Comparison of ENCODE assay signal across 23 mouse cellular contexts in genomic region chr5:111155928-111156327, GRCm38 (mm10).
DNase-seq lines count a peak whose midpoint lies in the region; ATAC-seq lines count a peak whose summit lies in the region.
"Had no signal": no experiment of that assay in that cellular context is flagged by ENCODE, and none has a peak within 500 bp of the region (broad histone marks: within the 10 kb centered on the region; RNA-seq: fewer than 3 reads in every experiment).

No protein-coding gene starts in this region.

- H3K9ac ChIP-seq in forebrain, embryonic 13.5 days, result no peak overlapping the region
- no peak overlapping the region for H3K9ac ChIP-seq in forebrain, embryonic 15.5 days (replicated peaks)
- no peak overlapping the region for H3K9ac ChIP-seq in kidney, embryonic 14.5 days (ENCODE audit: low read depth, low read length)
- no peak overlapping the region for H3K9ac ChIP-seq in midbrain, embryonic 13.5 days (replicated peaks)
- no peak overlapping the region for H3K9ac ChIP-seq in midbrain, embryonic 15.5 days
- H3K9ac ChIP-seq: hindbrain, embryonic 15.5 days; liver, embryonic 14.5 days had no signal

- peak overlapping the region; percentile 44; the same call in 1 of the 2 replicates for H3K27ac ChIP-seq in forebrain, embryonic 13.5 days
- no peak overlapping the region for H3K27ac ChIP-seq in forebrain, embryonic 15.5 days (replicated peaks)
- H3K27ac ChIP-seq in kidney, embryonic 14.5 days (ENCODE audit: low read depth, low read length), result 0 out of 2 replicates have a peak overlapping the region, but pooled peaks have one; percentile 30
- 0 out of 2 replicates have a peak overlapping the region, but pooled peaks have one; percentile 35 for H3K27ac ChIP-seq in midbrain, embryonic 13.5 days
- no peak overlapping the region for H3K27ac ChIP-seq in midbrain, embryonic 15.5 days
- H3K27ac ChIP-seq: hindbrain, embryonic 15.5 days; liver, embryonic 14.5 days had no signal

- no peaks in the 10 kb centered on the region for H3K9me3 ChIP-seq in forebrain, embryonic 13.5 days (replicated peaks)
- H3K9me3 ChIP-seq in forebrain, embryonic 15.5 days, result no peaks in the 10 kb centered on the region
- H3K9me3 ChIP-seq in kidney, embryonic 14.5 days (ENCODE audit: control insufficient read depth, low read length), result no peaks in the 10 kb centered on the region
- H3K9me3 ChIP-seq in midbrain, embryonic 13.5 days, result no peaks in the 10 kb centered on the region
- no peaks in the 10 kb centered on the region for H3K9me3 ChIP-seq in midbrain, embryonic 15.5 days
- H3K9me3 ChIP-seq: hindbrain, embryonic 15.5 days had no signal

- H3K4me2 ChIP-seq in forebrain, embryonic 13.5 days, result no peak overlapping the region
- H3K4me2 ChIP-seq in forebrain, embryonic 15.5 days (replicated peaks), result no peak overlapping the region
- H3K4me2 ChIP-seq in kidney, embryonic 14.5 days (replicated peaks; ENCODE audit: low read depth, low read length), result no peak overlapping the region
- H3K4me2 ChIP-seq in midbrain, embryonic 13.5 days (replicated peaks), result no peak overlapping the region
- no peak overlapping the region for H3K4me2 ChIP-seq in midbrain, embryonic 15.5 days
- H3K4me2 ChIP-seq: hindbrain, embryonic 15.5 days; midbrain, embryonic 11.5 days had no signal

- H3K4me1 ChIP-seq in forebrain, embryonic 13.5 days, result peaks cover 76% of the 10 kb centered on the region
- peaks cover 81% of the 10 kb centered on the region for H3K4me1 ChIP-seq in forebrain, embryonic 15.5 days
- peaks cover 62% of the 10 kb centered on the region for H3K4me1 ChIP-seq in kidney, embryonic 14.5 days (ENCODE audit: control insufficient read depth, insufficient read depth, low read length)
- peaks cover 97% of the 10 kb centered on the region for H3K4me1 ChIP-seq in midbrain, embryonic 13.5 days (replicated peaks)
- peaks cover 65% of the 10 kb centered on the region for H3K4me1 ChIP-seq in midbrain, embryonic 15.5 days

- no peaks in the 10 kb centered on the region for H3K36me3 ChIP-seq in forebrain, embryonic 13.5 days (ENCODE audit: poor library complexity, severe bottlenecking)
- H3K36me3 ChIP-seq in forebrain, embryonic 15.5 days, result no peaks in the 10 kb centered on the region
- no peaks in the 10 kb centered on the region for H3K36me3 ChIP-seq in kidney, embryonic 14.5 days (ENCODE audit: control insufficient read depth, insufficient read depth, low read length)
- no peaks in the 10 kb centered on the region for H3K36me3 ChIP-seq in midbrain, embryonic 13.5 days
- H3K36me3 ChIP-seq in midbrain, embryonic 15.5 days (replicated peaks), result no peaks in the 10 kb centered on the region
- H3K36me3 ChIP-seq: hindbrain, embryonic 15.5 days had no signal

- ATAC-seq in forebrain, embryonic 13.5 days, result no peak
- no peak for ATAC-seq in forebrain, embryonic 15.5 days (replicated peaks)
- no peak for ATAC-seq in kidney, embryonic 14.5 days (ENCODE audit: low FRiP score, low TSS enrichment)
- ATAC-seq in midbrain, embryonic 13.5 days, result no peak
- ATAC-seq in midbrain, embryonic 15.5 days (replicated peaks), result no peak
- ATAC-seq: CD4-positive, CD25-positive, alpha-beta regulatory T cell, adult 4 months; inflammation-experienced regulatory T-cells, adult 6 months had no signal

- 91% methylated on average over 12 of the region's 12 CpGs for WGBS in forebrain, embryonic 13.5 days
- WGBS in forebrain, embryonic 15.5 days, result 87% methylated on average over 12 of the region's 12 CpGs
- WGBS in kidney, embryonic 14.5 days, result 90% methylated on average over 12 of the region's 12 CpGs
- WGBS in midbrain, embryonic 13.5 days, result 92% methylated on average over 12 of the region's 12 CpGs
- WGBS in midbrain, embryonic 15.5 days, result 91% methylated on average over 12 of the region's 12 CpGs

- DNase-seq in kidney, postnatal 36 days, result no peak
- DNase-seq in embryo, embryonic 10.5 days (ENCODE audit: low spot score), result no peak
- DNase-seq: adrenal gland, postnatal 14 days; cerebellum, adult 11-12 months; cerebellum, adult 9-11 months; kidney, adult 11 months; kidney, postnatal 10 days; liver; lung, adult 2 months; lung, postnatal 14 days; right cerebral cortex, postnatal 25 days; spleen, adult 18-20 months; thymus, postnatal 14 days had no signal

- no peaks in the 10 kb centered on the region for H3K27me3 ChIP-seq in forebrain, embryonic 13.5 days
- H3K27me3 ChIP-seq in forebrain, embryonic 15.5 days, result no peaks in the 10 kb centered on the region
- H3K27me3 ChIP-seq in kidney, embryonic 14.5 days (ENCODE audit: control insufficient read depth, insufficient read depth, low read length), result no peaks in the 10 kb centered on the region
- H3K27me3 ChIP-seq in midbrain, embryonic 13.5 days, result no peaks in the 10 kb centered on the region
- no peaks in the 10 kb centered on the region for H3K27me3 ChIP-seq in midbrain, embryonic 15.5 days (replicated peaks)
- H3K27me3 ChIP-seq: hindbrain, embryonic 15.5 days had no signal

- no peak overlapping the region for H3K4me3 ChIP-seq in forebrain, embryonic 13.5 days
- H3K4me3 ChIP-seq in forebrain, embryonic 15.5 days, result no peak overlapping the region
- H3K4me3 ChIP-seq in kidney, embryonic 14.5 days (ENCODE audit: low read length), result no peak overlapping the region
- H3K4me3 ChIP-seq in midbrain, embryonic 13.5 days (replicated peaks), result no peak overlapping the region
- no peak overlapping the region for H3K4me3 ChIP-seq in midbrain, embryonic 15.5 days
- H3K4me3 ChIP-seq: hindbrain, embryonic 15.5 days had no signal

Comparison
In these comparisons a context has a peak if more than half of its experiments do, and no peak if none do; other contexts are left out.
1. H3K27ac ChIP-seq: peak in forebrain, embryonic 13.5 days (single experiment), kidney, embryonic 14.5 days (single experiment) and midbrain, embryonic 13.5 days (single experiment); none in forebrain, embryonic 15.5 days (single experiment) and midbrain, embryonic 15.5 days (single experiment).